Mouse (Mus musculus) right cerebral cortex, postnatal 36 days (tissue): ENCODE measurements at regions not wholly inside any gene's neighbourhood (a gene's known extent, or its start where the extent isn't known, plus 50 kb on each side); places are given as distances from the start of the nearest gene placed in this dataset.

ENCODE experiments used
- DNase-seq, 2 experiments: peaks; one replicate each; pipeline ENCODE4 v3.0.0; 2022; ENCODE audit warnings: low spot score in 2 of 2, mixed read lengths in 1 of 2

GRCm38 (mm10) chrX:70261360-70261759 lies 103.5 kb downstream of the Ids start:
- no peak for DNase-seq

GRCm38 (mm10) chrX:70216011-70216410 lies 148.9 kb downstream of the Ids start:
- DNase-seq, result no peak

DNA sequence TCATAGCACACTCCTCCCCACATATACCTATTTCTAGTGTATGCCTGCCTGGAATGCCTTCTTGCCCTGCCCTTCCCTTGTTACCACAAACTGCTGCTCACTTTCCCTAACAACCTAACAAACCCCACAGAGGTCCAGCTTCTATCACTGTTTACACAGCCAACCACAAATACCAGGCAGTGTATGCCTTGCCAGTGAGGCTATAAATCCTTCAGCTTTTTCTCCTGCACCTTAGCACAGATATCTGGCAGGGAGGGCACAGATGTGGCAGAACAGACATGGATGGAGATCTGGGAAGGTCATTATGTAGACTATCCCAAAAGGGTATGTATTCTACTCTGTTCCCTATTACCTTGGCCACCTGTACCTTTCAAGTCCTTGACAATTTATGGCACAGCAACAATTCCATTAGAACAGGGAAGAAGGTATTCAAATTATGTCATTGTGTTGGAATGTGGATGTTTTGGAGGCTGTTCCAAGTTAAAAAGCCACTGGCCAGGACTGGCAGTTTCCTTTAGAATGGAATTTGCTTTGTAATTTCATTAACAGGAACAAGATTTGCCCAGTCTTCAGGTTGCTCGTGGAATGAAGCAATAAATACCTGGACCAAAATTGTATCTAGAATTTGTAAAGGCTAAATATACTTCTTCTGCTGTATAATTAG lies 180.3 kb downstream of the Ids start:
- DNase-seq, result no peak

DNA sequence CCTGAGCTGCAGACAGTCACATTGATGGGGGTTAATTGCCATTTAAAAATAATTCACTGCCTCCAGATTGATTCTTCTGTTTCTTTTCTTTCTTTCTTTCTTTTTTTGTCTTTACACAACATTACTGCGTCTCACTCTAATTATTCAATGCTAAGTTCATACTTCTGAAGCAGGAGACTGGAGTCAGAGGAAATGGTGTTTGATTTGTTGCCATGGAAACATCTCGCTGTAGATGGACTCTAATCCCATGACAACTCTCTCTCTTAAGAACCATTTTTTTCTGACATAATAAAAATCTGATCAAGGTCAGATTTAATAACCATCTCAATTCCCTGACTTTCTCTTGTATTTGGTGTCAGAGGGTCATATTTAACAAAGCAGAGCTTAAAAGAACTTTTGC lies 195.1 kb downstream of the Ids start:
- DNase-seq, result no peak

- DNase-seq, result peak in 1 of 2 experiments; percentile 4
Measured at GRCm38 (mm10) chrX:70161011-70161410, 203.9 kb downstream of the Ids start.
